Mouse (Mus musculus): ENCODE results near the gene Mms19.

Mms19 gene

DNA sequence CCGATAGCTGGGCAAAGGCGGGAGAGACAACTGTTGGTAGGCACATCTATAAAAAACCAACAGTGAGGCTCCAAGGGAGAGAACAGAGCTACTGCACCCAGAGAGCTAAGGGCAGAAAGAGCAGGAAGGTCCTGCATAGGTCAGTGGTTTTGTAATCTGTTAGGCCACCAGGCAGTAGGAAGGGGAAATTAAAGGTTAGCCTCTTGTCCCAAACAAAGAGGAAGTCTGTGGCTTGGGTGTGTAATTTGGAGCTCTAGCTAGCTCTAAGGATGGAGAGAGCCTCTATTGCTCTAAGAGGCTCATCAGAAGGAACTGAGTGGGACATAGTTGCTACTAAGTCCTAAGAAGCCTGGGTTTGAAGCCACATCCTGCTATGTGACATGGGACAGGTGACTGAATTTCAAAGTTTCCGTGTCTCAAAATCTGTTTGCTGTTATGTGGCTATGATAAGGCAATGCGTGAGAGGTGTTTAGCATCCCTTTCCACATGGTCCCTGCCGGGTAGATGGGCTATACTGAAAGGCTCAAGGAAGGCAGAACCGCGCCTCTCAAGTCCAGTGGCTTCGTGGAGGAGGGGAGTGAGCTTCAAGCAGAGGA, 80.4 kb downstream of the Mms19 start:
- no peak for DNase-seq (ENCODE audit: low spot score in 2 of 2)

DNA sequence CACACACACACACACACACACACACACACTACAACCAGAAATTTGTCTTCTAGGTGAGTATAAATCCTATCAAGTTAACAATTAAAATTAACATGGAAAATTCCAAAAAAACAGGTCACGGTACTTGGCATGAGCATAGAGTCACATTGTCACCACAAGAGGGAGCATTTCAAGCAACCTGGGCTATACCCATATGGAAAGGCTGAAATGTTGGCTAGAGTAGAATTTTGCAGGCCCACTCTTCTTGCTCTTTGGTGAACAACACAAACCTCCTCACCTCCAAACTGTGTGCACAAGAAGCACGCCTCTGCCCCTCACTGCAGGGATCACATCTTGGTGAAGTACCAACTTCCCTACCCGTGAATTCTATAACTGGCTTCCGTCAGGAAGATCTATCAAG, 82.1 kb downstream of the Mms19 start:
- no peak for DNase-seq (ENCODE audit: low spot score in 2 of 2)

GRCm38 (mm10) chr19:41896319-41896711, 84.6 kb downstream of the Mms19 start:
- no peak for DNase-seq (ENCODE audit: low spot score in 2 of 2)

GRCm38 (mm10) chr19:41895460-41896318, 85.3 kb downstream of the Mms19 start, which contains the start of gene Rrp12:
TSS of gene Rrp12 (minus strand) at chr19:41896173.
- peak; percentile 67 to 69 for DNase-seq (ENCODE audit: low spot score in 2 of 2)

GRCm38 (mm10) chr19:41894959-41895358, 86.0 kb downstream of the Mms19 start:
- DNase-seq (ENCODE audit: low spot score in 2 of 2) = no peak

All from frontal cortex, postnatal 14 days (tissue).